Mouse (Mus musculus) E14TG2a.4 (cell line): ENCODE data around the gene Inafm1.
A peak's percentile ranks its signal among the peaks of the same experiment; 100 is the strongest.

Experiments used
- H3K27me3 ChIP-seq: 2 replicates; pipeline ENCODE4 v1.6.1; 2014; ENCODE audit warnings: low read length, control low read depth; ENCODE audit not compliant: insufficient read depth
- H3K36me3 ChIP-seq: 2 replicates; pipeline ENCODE4 v1.6.1; 2014; ENCODE audit warnings: low read length, control low read depth; ENCODE audit not compliant: insufficient read depth
- H3K4me1 ChIP-seq: replicated peaks from 2 replicates; pipeline ENCODE4 v1.6.1; 2014; ENCODE audit warnings: low read depth, low read length, control low read depth
- H3K4me3 ChIP-seq: replicated peaks from 2 replicates; pipeline ENCODE4 v1.5.1; 2014; ENCODE audit warnings: mild to moderate bottlenecking, low read length
- H3K9me3 ChIP-seq: 2 replicates; pipeline ENCODE4 v1.6.1; 2014; ENCODE audit warnings: low read length, control low read depth
- CTCF ChIP-seq: conservative IDR thresholded peaks from 2 replicates; pipeline ENCODE4 v1.5.1; 2014; ENCODE audit warnings: low read length
- NANOG ChIP-seq: IDR thresholded peaks from 2 replicates; pipeline ENCODE4 v1.6.1; 2014; ENCODE audit warnings: borderline replicate concordance, low read length, mixed read lengths
- POU5F1 ChIP-seq: IDR thresholded peaks from 2 replicates; pipeline ENCODE4 v1.6.1; 2014; ENCODE audit warnings: low read length, borderline replicate concordance

Inafm1 gene

DNA sequence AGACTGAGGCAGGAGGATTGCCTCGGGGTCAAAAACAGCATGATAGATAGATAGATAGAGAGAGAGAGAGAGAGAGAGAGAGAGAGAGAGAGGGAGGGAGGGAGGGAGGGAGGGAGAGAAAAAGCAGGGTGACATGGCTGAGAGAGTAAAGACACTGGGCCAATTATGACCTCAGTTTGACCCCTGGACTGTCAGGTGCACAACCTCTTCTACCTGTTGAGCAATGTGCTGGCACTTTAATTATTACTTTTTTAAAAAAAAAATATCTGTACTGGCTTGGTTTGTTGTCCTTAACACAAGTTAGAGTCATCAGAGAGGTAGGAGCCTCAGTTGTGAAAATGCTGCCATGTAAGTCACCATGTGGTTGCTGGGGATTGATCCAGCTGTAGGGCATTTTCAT lies 14.4 kb upstream of the Inafm1 start:
- Histone ChIP-seq H3K36me3 (peaks cover 16% of the 10 kb centered on the region), H3K27me3 (no peaks in the 10 kb centered on the region)
- TF ChIP-seq NANOG: no peak
- no peak for TF ChIP-seq CTCF
- no peak for TF ChIP-seq POU5F1

DNA sequence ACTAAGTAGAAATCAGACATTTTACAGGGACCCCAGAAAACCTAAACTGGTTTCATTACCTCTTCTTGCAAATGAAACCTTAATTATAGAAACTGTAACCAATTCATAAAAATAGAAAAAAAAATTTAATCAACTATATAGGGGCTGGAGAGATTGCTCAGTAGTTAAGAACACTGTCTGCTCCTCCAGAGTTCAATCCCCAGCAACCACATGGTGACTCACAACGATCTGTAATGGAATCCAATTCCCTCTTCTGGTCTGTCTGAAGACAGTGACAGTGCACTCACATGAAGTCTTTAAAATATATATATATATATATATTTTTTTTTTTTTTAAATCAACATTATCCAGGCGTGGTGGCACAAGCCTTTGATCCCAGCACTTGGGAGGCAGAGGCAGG lies 13.6 kb upstream of the Inafm1 start:
- H3K4me3 ChIP-seq: peak overlapping the region; percentile 77
- peaks cover 3% of the 10 kb centered on the region; the same call in 1 of the 2 replicates for H3K9me3 ChIP-seq
- TF ChIP-seq CTCF: no peak
- TF ChIP-seq NANOG: no peak
- TF ChIP-seq POU5F1: no peak
- H3K36me3 ChIP-seq: peaks cover 23% of the 10 kb centered on the region
- H3K4me1 ChIP-seq: peaks cover 25% of the 10 kb centered on the region
- no peaks in the 10 kb centered on the region for H3K27me3 ChIP-seq

More for the DNA sequence above, 14.4 kb upstream of the Inafm1 start:
- H3K4me1 ChIP-seq: peaks cover 21% of the 10 kb centered on the region
- no peak overlapping the region for H3K4me3 ChIP-seq
- H3K9me3 ChIP-seq: peaks cover 3% of the 10 kb centered on the region; the same call in 1 of the 2 replicates

DNA sequence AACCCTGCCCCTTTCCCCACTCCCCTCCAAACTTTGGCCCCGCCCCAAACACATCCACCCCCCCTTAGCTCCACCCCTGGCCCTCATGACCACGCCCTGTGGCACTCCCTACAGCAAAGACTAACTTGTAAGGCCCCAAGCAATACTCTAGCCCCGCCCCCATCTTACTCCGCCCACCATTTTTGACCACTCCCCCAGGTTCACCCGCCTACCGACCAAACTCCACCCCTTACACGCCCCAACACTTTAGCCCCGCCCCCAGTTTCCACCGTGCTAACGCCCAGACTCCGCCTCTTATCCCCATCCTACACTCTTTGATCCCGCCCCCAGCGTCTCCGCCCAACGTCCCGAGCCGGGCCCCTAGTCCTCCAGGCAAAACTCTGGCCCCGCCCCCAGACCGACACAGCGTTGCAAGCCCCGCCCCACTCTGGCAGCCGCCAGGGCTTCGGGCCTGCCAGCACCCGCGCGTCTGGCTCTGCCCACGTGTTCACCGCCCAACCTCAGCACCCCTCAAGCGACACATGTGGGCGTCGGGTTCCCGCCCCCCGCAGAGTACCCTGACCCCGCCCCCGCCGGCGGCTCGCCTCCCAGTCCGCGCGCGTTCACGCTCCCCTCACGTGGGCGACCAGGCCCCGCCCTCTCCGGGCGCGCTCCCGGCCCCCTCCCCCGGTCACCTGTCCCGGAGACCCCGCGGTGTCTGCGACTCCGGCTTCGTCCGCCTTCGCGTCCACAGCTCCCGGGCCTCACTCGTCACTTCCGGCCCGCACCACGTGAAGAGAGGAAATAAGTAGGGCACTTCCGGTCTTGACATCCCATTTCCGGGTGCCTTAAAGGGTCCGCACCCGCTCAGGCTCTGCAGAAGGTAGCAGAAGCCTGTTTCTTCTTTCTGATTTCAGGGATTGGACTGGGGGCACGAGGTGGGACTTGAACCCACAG lies 12.9 kb upstream of the Inafm1 start, which contains the start of gene Ccdc9:
TSS of gene Ccdc9 (minus strand) at position 770 of the 936 bp plus-strand sequence.
- Histone ChIP-seq H3K4me3 (peak within 1 kb of the TSS; percentile 84), H3K4me1 (peaks cover 28% of the 10 kb centered on the region), H3K36me3 (peaks cover 31% of the 10 kb centered on the region), H3K27me3 (0 out of 2 replicates have a peak, but pooled peaks cover 2% of the 10 kb centered on the region), H3K9me3 (peaks cover 3% of the 10 kb centered on the region; the same call in 1 of the 2 replicates)
- TF ChIP-seq CTCF (no peak), NANOG (no peak), POU5F1 (no peak)

DNA sequence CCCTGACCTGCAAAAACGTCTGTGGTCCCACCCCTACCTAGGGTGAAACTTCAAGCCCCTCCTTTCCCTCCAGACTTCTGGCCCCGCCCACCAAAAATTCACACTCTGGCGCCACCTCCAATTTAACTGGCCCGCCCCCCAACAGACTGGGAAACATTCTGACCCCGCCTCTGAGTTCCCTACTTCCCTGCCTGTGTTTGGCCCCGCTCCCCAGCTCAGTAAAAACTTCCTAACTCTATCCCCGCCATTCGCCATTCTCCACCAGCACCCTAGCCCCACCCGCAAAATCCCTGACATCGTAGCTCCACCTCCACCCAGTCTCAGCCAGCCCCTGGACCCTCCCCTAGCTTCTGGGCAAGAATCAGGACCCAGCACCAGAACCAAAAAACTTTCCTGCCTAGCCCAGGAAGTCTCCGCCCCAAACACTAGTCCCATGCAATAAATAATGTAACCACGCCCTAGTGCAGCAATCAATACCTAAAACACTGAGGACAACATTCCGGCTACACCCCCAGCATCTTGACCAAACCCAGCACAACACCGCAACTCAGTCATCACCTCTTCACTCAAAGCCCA lies 12.1 kb upstream of the Inafm1 start:
- Histone ChIP-seq H3K27me3 (peaks cover 3% of the 10 kb centered on the region; the same call in 1 of the 2 replicates), H3K4me3 (peak overlapping the region; percentile 84), H3K9me3 (peaks cover 3% of the 10 kb centered on the region; the same call in 1 of the 2 replicates), H3K36me3 (peaks cover 38% of the 10 kb centered on the region), H3K4me1 (peaks cover 36% of the 10 kb centered on the region)
- TF ChIP-seq POU5F1 (no peak), CTCF (no peak), NANOG (no peak)

DNA sequence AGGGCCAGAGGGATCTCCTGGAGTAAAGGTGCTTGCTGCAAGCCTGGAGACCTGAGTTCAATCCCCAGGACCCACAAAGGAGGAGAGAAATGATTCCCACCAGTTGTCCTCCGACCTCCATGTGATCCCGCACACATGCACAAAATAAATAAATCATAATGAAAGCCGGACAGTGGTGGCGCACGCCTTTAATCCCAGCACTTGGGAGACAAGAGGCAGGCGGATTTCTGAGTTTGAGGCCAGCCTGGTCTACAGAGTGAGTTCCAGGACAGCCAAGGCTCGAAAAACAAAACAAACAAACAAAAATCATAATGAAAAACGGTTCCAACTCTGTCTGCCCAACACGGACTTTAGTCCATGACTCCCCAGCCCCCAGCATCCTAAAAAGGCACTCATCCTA lies 11.5 kb upstream of the Inafm1 start:
- H3K9me3 ChIP-seq: peaks cover 3% of the 10 kb centered on the region; the same call in 1 of the 2 replicates
- peaks cover 3% of the 10 kb centered on the region; the same call in 1 of the 2 replicates for H3K27me3 ChIP-seq
- H3K36me3 ChIP-seq: peaks cover 43% of the 10 kb centered on the region
- H3K4me1 ChIP-seq: peaks cover 41% of the 10 kb centered on the region
- peak overlapping the region; percentile 84 for H3K4me3 ChIP-seq
- no peak for TF ChIP-seq CTCF
- no peak for TF ChIP-seq NANOG
- TF ChIP-seq POU5F1: no peak

DNA sequence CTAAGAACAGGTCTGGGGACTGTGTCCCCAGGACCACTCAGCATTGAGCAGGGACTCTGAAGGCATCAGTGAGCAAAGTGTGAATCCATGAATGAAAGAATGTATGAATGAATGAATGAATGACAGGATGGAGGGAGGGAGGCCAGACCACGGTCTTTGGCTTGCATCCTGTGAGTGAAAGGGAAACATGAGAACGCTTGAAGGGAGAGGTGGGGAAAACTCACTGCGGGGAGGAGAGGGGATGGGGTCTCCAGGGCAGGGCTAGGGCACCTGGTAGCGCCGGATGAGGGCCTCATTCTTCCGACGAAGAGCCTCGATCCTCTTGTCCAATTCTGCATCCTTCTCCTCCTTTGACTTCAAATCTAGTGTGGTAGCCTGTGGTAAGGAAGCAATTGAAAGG lies 10.6 kb upstream of the Inafm1 start:
- no peak for TF ChIP-seq CTCF
- Histone ChIP-seq H3K36me3 (peaks cover 50% of the 10 kb centered on the region), H3K27me3 (peaks cover 3% of the 10 kb centered on the region; the same call in 1 of the 2 replicates), H3K4me1 (peaks cover 44% of the 10 kb centered on the region), H3K4me3 (no peak overlapping the region), H3K9me3 (peaks cover 1% of the 10 kb centered on the region; the same call in 1 of the 2 replicates)

DNA sequence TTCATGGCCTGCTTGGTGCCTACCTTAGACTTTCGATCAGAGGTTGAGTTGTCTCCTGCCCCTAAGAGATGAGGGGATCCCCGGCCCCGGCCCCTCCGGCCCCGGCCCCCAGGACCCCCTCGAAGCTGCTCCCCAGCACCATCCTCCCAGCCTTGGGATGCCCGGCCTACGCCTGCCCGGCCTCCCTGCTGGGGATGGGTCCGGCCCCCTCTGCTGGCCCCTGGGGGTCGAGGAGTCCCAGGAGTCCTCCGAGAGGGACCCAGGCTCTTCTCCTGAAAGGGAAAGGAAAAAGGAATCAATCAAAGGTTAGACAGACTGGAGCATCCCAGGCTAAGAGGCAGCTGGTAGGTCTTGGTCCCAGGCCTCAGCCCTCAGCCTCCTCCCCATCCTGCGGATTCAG lies 8.9 kb upstream of the Inafm1 start:
- Histone ChIP-seq H3K9me3 (no peaks in the 10 kb centered on the region), H3K4me3 (no peak overlapping the region), H3K36me3 (peaks cover 66% of the 10 kb centered on the region), H3K4me1 (peaks cover 52% of the 10 kb centered on the region), H3K27me3 (peaks cover 3% of the 10 kb centered on the region; the same call in 1 of the 2 replicates)
- no peak for TF ChIP-seq POU5F1
- no peak for TF ChIP-seq CTCF
- TF ChIP-seq NANOG: no peak

DNA sequence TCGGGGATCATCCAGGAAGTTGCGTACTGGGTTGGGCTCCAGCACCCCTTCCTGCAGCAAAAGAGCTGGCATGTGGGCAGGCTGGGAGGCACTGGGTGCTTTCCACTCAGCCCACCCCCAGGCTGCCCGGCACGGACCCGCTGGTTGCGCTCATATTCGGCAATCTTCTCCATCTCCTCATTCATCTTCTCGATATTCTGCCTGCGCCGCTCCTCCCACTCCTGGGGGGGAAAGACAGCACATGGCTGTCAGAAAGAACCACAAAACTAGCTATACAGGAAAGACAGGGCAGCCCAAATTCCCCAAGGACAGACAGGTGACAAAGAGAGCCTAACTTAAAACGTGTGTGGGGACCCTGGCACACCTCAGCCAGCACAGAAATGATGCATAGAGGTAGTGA lies 7.3 kb upstream of the Inafm1 start:
- H3K4me1 ChIP-seq: peaks cover 52% of the 10 kb centered on the region
- peaks cover 3% of the 10 kb centered on the region; the same call in 1 of the 2 replicates for H3K27me3 ChIP-seq
- H3K4me3 ChIP-seq: peak overlapping the region; percentile 53
- no peaks in the 10 kb centered on the region for H3K9me3 ChIP-seq
- TF ChIP-seq NANOG (no peak), POU5F1 (no peak), CTCF (no peak)
- peaks cover 82% of the 10 kb centered on the region for H3K36me3 ChIP-seq
